Mouse (Mus musculus): ENCODE data around the gene Slc2a6. TPM values are rescaled to one million over a fixed set of nuclear protein-coding genes. Genes with fewer than 3 reads are reported as not detected.

Slc2a6 gene
- total and polyA plus RNA-seq, 3 experiments, result 22.1 to 55.9 (median 43.3) TPM

- no peak for DNase-seq (ENCODE audit: extremely low read depth)
- TF ChIP-seq EP300 (IDR thresholded peaks at IDR 0.05; ENCODE audit: low read length) (no peak), JUND (conservative IDR thresholded peaks at IDR 0.05; ENCODE audit: low read depth, low read length) (no peak), NELFE (IDR thresholded peaks at IDR 0.05; ENCODE audit: low read depth, low read length) (no peak), CHD2 (IDR thresholded peaks at IDR 0.05; ENCODE audit: low read length) (no peak), SIN3A (IDR thresholded peaks at IDR 0.05; ENCODE audit: low read length) (no peak), USF2 (conservative IDR thresholded peaks at IDR 0.05; ENCODE audit: low read depth, low read length) (no peak), MAFK (IDR thresholded peaks at IDR 0.05; ENCODE audit: insufficient replicate concordance, low read length) (no peak), TCF12 (IDR thresholded peaks at IDR 0.05; ENCODE audit: low read depth, low read length) (no peak), MAX (IDR thresholded peaks at IDR 0.05; ENCODE audit: low read length) (no peak), IRF4 (IDR thresholded peaks at IDR 0.05; ENCODE audit: low read depth, low read length) (no peak), ZC3H11A (IDR thresholded peaks at IDR 0.05; ENCODE audit: low read depth, low read length) (no peak), ZNF384 (IDR thresholded peaks at IDR 0.05; ENCODE audit: low read depth, low read length) (no peak), PAX5 (IDR thresholded peaks at IDR 0.05; ENCODE audit: low read length) (no peak), ZKSCAN1 (IDR thresholded peaks at IDR 0.05; ENCODE audit: borderline replicate concordance, low read depth, low read length) (no peak), HCFC1 (IDR thresholded peaks at IDR 0.05; ENCODE audit: low read depth, low read length) (no peak), GABPA (IDR thresholded peaks at IDR 0.05; ENCODE audit: insufficient replicate concordance, low read depth, low read length) (no peak)
- no peak overlapping the region for H3K4me3 ChIP-seq (replicated peaks in 1 of 3; ENCODE audit: low read depth in 2 of 3, low read length in 2 of 3, poor library complexity in 1 of 3)
- no peaks in the 10 kb centered on the region for H3K36me3 ChIP-seq (replicated peaks in 1 of 2; ENCODE audit: control insufficient read depth in 1 of 2, insufficient read depth in 1 of 2, low read length in 1 of 2)
- H3K4me1 ChIP-seq (ENCODE audit: control insufficient read depth in 1 of 2, insufficient read depth in 2 of 2), result peaks cover 0 to 7% of the 10 kb centered on the region in 2 experiments; a peak in 1 of 4 replicates
- no peaks in the 10 kb centered on the region for H3K79me2 ChIP-seq (replicated peaks; ENCODE audit: control insufficient read depth, extremely low read depth, insufficient read depth, poor library complexity, severe bottlenecking)
- H3K27ac ChIP-seq (ENCODE audit: insufficient read depth, low read depth), result no peak overlapping the region
- no peaks in the 10 kb centered on the region for H3K9me3 ChIP-seq (replicated peaks; ENCODE audit: low read length)
- no peak overlapping the region for H3K9ac ChIP-seq (ENCODE audit: insufficient read depth, low read depth)
- no peak overlapping the region for H3K4me2 ChIP-seq (ENCODE audit: insufficient read depth, low read depth, poor library complexity, severe bottlenecking)
- peaks cover 53% of the 10 kb centered on the region for H3K27me3 ChIP-seq (replicated peaks)
- dilution Hi-C loops (cut with MboI; ENCODE audit: extremely low pct_ligation_motif_present, extremely low pct_unique_long_range_greater_than_20kb, low sequenced_read_pairs), result no loop called here
- in situ Hi-C loops (cut with MboI; ENCODE audit: low pct_ligation_motif_present, low pct_unique_long_range_greater_than_20kb, low sequenced_read_pairs), result no loop called here
Observed at GRCm38 (mm10) chr2:27067124-27067523, 39.3 kb upstream of the Slc2a6 start.

GRCm38 (mm10) chr2:27059187-27059586 lies 31.4 kb upstream of the Slc2a6 start:
- H3K36me3 ChIP-seq (replicated peaks in 1 of 2; ENCODE audit: control insufficient read depth in 1 of 2, insufficient read depth in 1 of 2, low read length in 1 of 2), result no peaks in the 10 kb centered on the region
- no peak overlapping the region for H3K27ac ChIP-seq (ENCODE audit: insufficient read depth, low read depth)
- H3K9ac ChIP-seq (ENCODE audit: insufficient read depth, low read depth), result no peak overlapping the region
- H3K27me3 ChIP-seq (replicated peaks), result peaks cover 7% of the 10 kb centered on the region
- dilution Hi-C loops (cut with MboI; ENCODE audit: extremely low pct_ligation_motif_present, extremely low pct_unique_long_range_greater_than_20kb, low sequenced_read_pairs), result no loop called here
- DNase-seq (ENCODE audit: extremely low read depth), result no peak
- no peak overlapping the region for H3K4me3 ChIP-seq (replicated peaks in 1 of 3; ENCODE audit: low read depth in 2 of 3, low read length in 2 of 3, poor library complexity in 1 of 3)
- in situ Hi-C loops (cut with MboI; ENCODE audit: low pct_ligation_motif_present, low pct_unique_long_range_greater_than_20kb, low sequenced_read_pairs), result no loop called here
- H3K9me3 ChIP-seq (replicated peaks; ENCODE audit: low read length), result no peaks in the 10 kb centered on the region
- H3K79me2 ChIP-seq (replicated peaks; ENCODE audit: control insufficient read depth, extremely low read depth, insufficient read depth, poor library complexity, severe bottlenecking), result no peaks in the 10 kb centered on the region
- H3K4me1 ChIP-seq (ENCODE audit: control insufficient read depth in 1 of 2, insufficient read depth in 2 of 2), result peaks cover 0 to 4% of the 10 kb centered on the region in 2 experiments; a peak in 1 of 4 replicates
- TF ChIP-seq MEF2A (IDR thresholded peaks at IDR 0.05; ENCODE audit: borderline replicate concordance, low read depth, low read length), result no peak
- no peak for TF ChIP-seq JUND (conservative IDR thresholded peaks at IDR 0.05; ENCODE audit: low read depth, low read length)
- no peak for TF ChIP-seq RAD21 (IDR thresholded peaks at IDR 0.05; ENCODE audit: low read depth, low read length)
- no peak for TF ChIP-seq TCF12 (IDR thresholded peaks at IDR 0.05; ENCODE audit: low read depth, low read length)
- no peak for TF ChIP-seq KAT2A (IDR thresholded peaks at IDR 0.05; ENCODE audit: insufficient replicate concordance, low read length)
- TF ChIP-seq MAZ (IDR thresholded peaks at IDR 0.05; ENCODE audit: low read depth, low read length), result no peak
- no peak for TF ChIP-seq MAFK (IDR thresholded peaks at IDR 0.05; ENCODE audit: insufficient replicate concordance, low read length)
- no peak for TF ChIP-seq NRF1 (IDR thresholded peaks at IDR 0.05; ENCODE audit: low read depth, low read length)
- TF ChIP-seq MAX (IDR thresholded peaks at IDR 0.05; ENCODE audit: low read length), result no peak
- TF ChIP-seq CTCF (conservative IDR thresholded peaks at IDR 0.05 in 1 of 2, IDR thresholded peaks at IDR 0.05 in 1 of 2; ENCODE audit: low read depth in 2 of 2, low read length in 2 of 2), result no peak
- no peak for TF ChIP-seq IRF4 (IDR thresholded peaks at IDR 0.05; ENCODE audit: low read depth, low read length)
- no peak for TF ChIP-seq USF1 (IDR thresholded peaks at IDR 0.05; ENCODE audit: low read depth, low read length)
- no peak for TF ChIP-seq RCOR1 (conservative IDR thresholded peaks at IDR 0.05; ENCODE audit: low read depth, low read length)
- TF ChIP-seq HCFC1 (IDR thresholded peaks at IDR 0.05; ENCODE audit: low read depth, low read length), result no peak
- TF ChIP-seq ETS1 (conservative IDR thresholded peaks at IDR 0.05; ENCODE audit: low read depth, low read length), result no peak
- TF ChIP-seq USF2 (conservative IDR thresholded peaks at IDR 0.05; ENCODE audit: low read depth, low read length), result no peak
- TF ChIP-seq ZMIZ1 (IDR thresholded peaks at IDR 0.05; ENCODE audit: low read depth, low read length), result no peak
- H3K4me2 ChIP-seq (ENCODE audit: insufficient read depth, low read depth, poor library complexity, severe bottlenecking), result no peak overlapping the region
